Mouse (Mus musculus) heart, postnatal 0 days (tissue): ENCODE measurements around the gene Nkx6-1. TPM values are rescaled to one million over a fixed set of nuclear protein-coding genes. Genes with fewer than 3 reads are reported as not detected.
A peak's percentile ranks its signal among the peaks of the same experiment; 100 is the strongest.

ENCODE experiments used
- ATAC-seq: fragments of 200-750 bp; cut with Nextera tagmentation; 2 replicates; pipeline ENCODE4 v1.8.0; 2017; ENCODE audit warnings: low read depth, moderate number of reproducible peaks, moderate library complexity; ENCODE audit not compliant: insufficient read depth
- DNase-seq: peaks from one replicate; pipeline ENCODE4 v3.0.0-alpha.2; 2016; ENCODE audit warnings: low spot score
- H3K27ac ChIP-seq: fragments of 300-500 bp; sonication (generic); 2 replicates; pipeline ENCODE4 v1.5.1; 2014; ENCODE audit warnings: low read depth, mild to moderate bottlenecking
- H3K27me3 ChIP-seq: fragments of 300-500 bp; sonication (generic); 2 replicates; pipeline ENCODE4 v1.6.1; 2014; ENCODE audit warnings: low read length, mixed read lengths; ENCODE audit not compliant: control insufficient read depth, insufficient read depth
- H3K36me3 ChIP-seq: fragments of 300-500 bp; sonication (generic); replicated peaks from 2 replicates; pipeline ENCODE4 v1.6.1; 2014; ENCODE audit warnings: low read length, mixed read lengths; ENCODE audit not compliant: control insufficient read depth, insufficient read depth
- H3K4me1 ChIP-seq: fragments of 300-500 bp; sonication (generic); 2 replicates; pipeline ENCODE4 v1.6.1; 2014; ENCODE audit warnings: antibody characterized with exemption; ENCODE audit not compliant: control insufficient read depth, insufficient read depth
- H3K4me2 ChIP-seq: fragments of 300-500 bp; sonication (generic); 2 replicates; pipeline ENCODE4 v1.6.1; 2014; ENCODE audit warnings: low read depth, mild to moderate bottlenecking, low read length, moderate library complexity
- H3K4me3 ChIP-seq: fragments of 300-500 bp; sonication (generic); 2 replicates; pipeline ENCODE4 v1.5.1; 2014; ENCODE audit warnings: low read depth, low read length
- H3K9ac ChIP-seq: fragments of 300-500 bp; sonication (generic); replicated peaks from 2 replicates; pipeline ENCODE4 v1.6.1; 2014; ENCODE audit warnings: low read depth, low read length, mixed read lengths
- H3K9me3 ChIP-seq: fragments of 300-500 bp; sonication (generic); replicated peaks from 2 replicates; pipeline ENCODE4 v1.6.1; 2016; ENCODE audit warnings: low read length; ENCODE audit not compliant: control insufficient read depth
- CTCF ChIP-seq: IDR thresholded peaks from 2 replicates; pipeline ENCODE4 v1.5.1; 2016; ENCODE audit warnings: antibody characterized with exemption, control low read depth, low read depth
- EP300 ChIP-seq: IDR thresholded peaks from 2 replicates; pipeline ENCODE4 v1.6.1; 2016; ENCODE audit warnings: antibody characterized with exemption, low read depth
- WGBS: fragments of 180-500 bp; shearing (Covaris S2); extraction: QIAGEN DNeasy Blood & Tissue Kit; methylation state at CpG from one replicate; pipeline ENCODE4 v1.1.7; 2014; 5-methylcytosine and 5-hydroxymethylcytosine counted together
- polyA plus RNA-seq: library from polyadenylated mRNA; unstranded; fragments of >200 nt; fragmentation: Nextera tagmentation; extraction: Ambion mirVana; gene quantifications from 2 replicates; pipeline ENCODE4 v1.2.1, GENCODE M21; 2015
- total RNA-seq: library from RNA; depleted of rRNA; stranded (reverse); fragments of >200 nt; gene quantifications from 2 replicates; pipeline ENCODE4 v1.2.3, GENCODE M21; 2014; ENCODE audit warnings: low replicate concordance

The Nkx6-1 gene
- total and polyA plus RNA-seq, 2 experiments from 2014 or later = not detected

DNA sequence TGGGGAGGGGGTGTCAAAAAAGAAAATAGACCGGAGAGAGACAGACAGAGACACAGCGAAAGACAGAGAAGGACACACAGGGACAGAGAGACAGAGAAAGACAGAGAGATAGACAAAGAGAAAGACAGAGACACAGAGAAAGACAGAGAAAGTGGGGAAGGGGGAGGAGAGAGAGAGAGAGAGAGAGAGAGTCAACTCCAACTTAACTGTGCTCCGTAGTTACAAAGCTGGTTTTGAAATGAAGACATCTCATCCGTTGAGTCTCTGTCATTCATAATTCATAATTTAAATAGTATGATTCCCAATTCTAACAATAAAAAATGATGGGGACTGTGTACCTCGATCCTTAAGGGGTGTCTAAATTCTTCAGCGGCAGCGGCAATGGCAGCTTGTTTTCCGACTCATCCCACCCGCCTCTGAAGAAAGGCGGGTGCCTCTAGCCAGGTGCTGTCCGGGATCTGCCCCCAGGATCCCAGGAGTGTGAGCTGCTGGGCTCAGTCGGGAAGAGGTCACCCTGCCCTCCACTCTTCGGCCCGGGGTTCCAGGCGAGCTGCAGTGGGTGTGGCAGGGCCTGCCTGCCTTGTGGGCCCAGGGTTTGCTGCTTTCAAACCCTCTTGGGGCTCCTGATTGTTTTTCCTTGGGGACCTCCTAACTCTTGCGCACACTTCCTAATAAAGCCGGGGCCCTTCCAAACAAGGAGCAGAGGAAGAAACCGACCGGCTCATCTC is 2.6 kb upstream of the Nkx6-1 start:
- ATAC-seq = no peak
- H3K4me1 ChIP-seq = peaks cover 21% of the 10 kb centered on the region
- H3K36me3 ChIP-seq = no peaks in the 10 kb centered on the region
- no peak overlapping the region for H3K4me2 ChIP-seq
- no peak overlapping the region for H3K9ac ChIP-seq
- TF ChIP-seq EP300 (no peak), CTCF (no peak)
- no peak for DNase-seq
- peaks cover 81% of the 10 kb centered on the region for H3K27me3 ChIP-seq
- no peak overlapping the region for H3K4me3 ChIP-seq
- H3K9me3 ChIP-seq = no peaks in the 10 kb centered on the region
- WGBS = 3% methylated on average over 19 of the region's 19 CpGs
- H3K27ac ChIP-seq = no peak overlapping the region

DNA sequence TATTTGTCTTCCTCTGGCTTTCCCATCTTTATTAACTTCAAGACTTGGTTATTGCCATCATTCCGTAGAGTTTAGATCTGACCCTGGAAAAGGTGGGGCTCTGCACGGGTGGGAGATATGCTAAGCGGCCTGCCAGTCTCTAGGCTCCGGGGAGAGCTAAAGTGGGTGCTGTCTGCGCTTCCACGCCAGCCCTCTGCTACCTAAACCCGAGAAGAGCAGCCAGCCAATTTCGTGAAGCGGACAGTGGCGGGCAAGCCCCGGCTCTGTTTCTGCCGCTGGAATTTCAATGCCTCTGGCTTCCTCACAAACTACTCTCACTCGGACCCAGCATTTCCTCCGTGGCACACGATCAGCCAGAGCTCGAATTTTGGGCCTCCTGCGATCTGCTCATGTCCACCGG is 1.9 kb upstream of the Nkx6-1 start:
- Histone ChIP-seq H3K36me3 (no peaks in the 10 kb centered on the region), H3K4me1 (peaks cover 21% of the 10 kb centered on the region), H3K9ac (no peak overlapping the region), H3K27ac (no peak overlapping the region), H3K4me2 (no peak overlapping the region), H3K27me3 (peaks cover 88% of the 10 kb centered on the region), H3K4me3 (no peak overlapping the region), H3K9me3 (no peaks in the 10 kb centered on the region)
- WGBS = 4% methylated on average over 18 of the region's 18 CpGs
- TF ChIP-seq CTCF (no peak), EP300 (no peak)
- no peak for ATAC-seq
- no peak for DNase-seq

DNA sequence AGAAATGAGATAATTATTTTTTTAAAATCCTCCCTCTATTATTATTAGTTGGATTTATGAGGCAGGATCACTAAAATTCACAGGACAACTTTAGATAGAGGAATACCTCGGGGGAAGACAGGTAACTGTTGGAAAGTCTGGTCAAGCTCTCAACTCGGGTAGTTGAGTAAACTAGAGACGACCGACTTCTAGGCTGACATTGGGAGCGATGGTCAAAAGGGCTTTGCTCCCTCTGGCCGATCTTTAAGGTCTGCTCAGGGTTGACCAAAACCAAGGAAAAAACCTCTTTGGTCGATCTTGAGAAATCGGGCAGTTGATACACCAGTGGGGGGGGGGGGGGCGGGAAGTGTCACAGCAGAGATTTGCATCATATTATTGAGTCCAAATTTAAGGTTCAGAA is 1.3 kb upstream of the Nkx6-1 start:
- H3K9me3 ChIP-seq = no peaks in the 10 kb centered on the region
- H3K4me2 ChIP-seq = no peak overlapping the region
- H3K9ac ChIP-seq = no peak overlapping the region
- peaks cover 94% of the 10 kb centered on the region for H3K27me3 ChIP-seq
- no peak for ATAC-seq
- H3K4me1 ChIP-seq = peaks cover 21% of the 10 kb centered on the region
- TF ChIP-seq CTCF (no peak), EP300 (no peak)
- H3K4me3 ChIP-seq = no peak overlapping the region
- H3K36me3 ChIP-seq = no peaks in the 10 kb centered on the region
- 3% methylated on average over 9 of the region's 9 CpGs for WGBS
- DNase-seq = no peak
- H3K27ac ChIP-seq = no peak overlapping the region

DNA sequence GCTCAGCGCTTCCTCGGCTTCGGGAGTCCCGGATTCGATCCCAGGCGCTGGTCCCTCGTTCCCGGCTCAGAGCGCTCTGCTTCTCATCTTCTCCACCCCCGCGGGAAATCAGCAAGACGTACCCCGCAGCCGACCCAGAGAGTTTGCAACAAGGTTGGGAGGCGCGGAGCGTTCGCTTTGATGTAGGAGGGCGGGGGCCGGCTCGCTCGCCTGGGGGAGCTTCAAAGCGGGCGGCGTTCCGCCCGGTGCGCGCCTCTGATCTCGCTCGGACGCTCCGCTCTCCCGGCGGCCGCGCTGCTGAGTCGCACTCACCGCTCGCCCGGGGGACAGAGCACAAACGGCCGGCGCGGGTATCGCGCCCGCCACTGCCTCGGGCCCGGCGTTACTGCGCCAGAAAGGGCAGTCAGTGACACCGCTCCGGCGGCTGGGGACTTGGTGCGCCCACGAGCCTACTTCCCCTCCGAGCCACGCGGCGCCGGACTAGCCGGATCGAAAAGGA is 324 bp downstream of the Nkx6-1 start:
- no peak for DNase-seq
- H3K4me2 ChIP-seq = peak overlapping the region; percentile 63
- under 1% methylated on average over 57 of the region's 64 CpGs for whole genome bisulfite sequencing
- ATAC-seq = no peak
- no peaks in the 10 kb centered on the region for H3K36me3 ChIP-seq
- no peaks in the 10 kb centered on the region for H3K9me3 ChIP-seq
- H3K4me1 ChIP-seq = peaks cover 21% of the 10 kb centered on the region
- no peak for TF ChIP-seq EP300
- TF ChIP-seq CTCF = no peak
- peaks cover 100% of the 10 kb centered on the region for H3K27me3 ChIP-seq
- peak overlapping the region; percentile 48 for H3K4me3 ChIP-seq
- no peak overlapping the region for H3K27ac ChIP-seq
- H3K9ac ChIP-seq = no peak overlapping the region

- TF ChIP-seq EP300 (no peak), CTCF (no peak)
- no peaks in the 10 kb centered on the region for H3K9me3 ChIP-seq
- H3K36me3 ChIP-seq = no peaks in the 10 kb centered on the region
- peaks cover 100% of the 10 kb centered on the region for H3K27me3 ChIP-seq
- H3K27ac ChIP-seq = no peak overlapping the region
- H3K4me1 ChIP-seq = peaks cover 21% of the 10 kb centered on the region
- H3K9ac ChIP-seq = no peak overlapping the region
- ATAC-seq = no peak
- peak overlapping the region; percentile 63 for H3K4me2 ChIP-seq
- no peak for DNase-seq
- peak overlapping the region; percentile 48 for H3K4me3 ChIP-seq
- WGBS = 1% methylated on average over 70 of the region's 94 CpGs
Observed at GRCm38 (mm10) chr5:101663621-101664422, 974 bp downstream of the Nkx6-1 start.
